Mouse (Mus musculus) lung, postnatal 14 days (tissue): ENCODE results near the gene Fpr-rs4.
"Not testable (repeated sequence)": the region's sequence is repeated elsewhere in the genome, so short reads cannot be mapped to it uniquely, and the experiment has no call there.

Experiments used
- DNase-seq: peaks from one replicate; pipeline ENCODE4 v3.0.0; 2021

Fpr-rs4 gene

GRCm38 (mm10) chr17:18021433-18021832 is at the start of gene Fpr-rs4:
Gene Fpr-rs4 (plus strand): TSS chr17:18021733.
- DNase-seq: no peak

- DNase-seq: no peak
Measured at GRCm38 (mm10) chr17:17973443-17973842, 48.1 kb upstream of the Fpr-rs4 start.

- not testable (repeated sequence) for DNase-seq
Measured at GRCm38 (mm10) chr17:17981232-17981631, 40.3 kb upstream of the Fpr-rs4 start.

- DNase-seq: no peak
Measured at GRCm38 (mm10) chr17:18004752-18005151, 16.8 kb upstream of the Fpr-rs4 start.

GRCm38 (mm10) chr17:18049124-18049523 is 27.6 kb downstream of the Fpr-rs4 start, which contains the start of gene Vmn2r124:
Gene Vmn2r124 (plus strand): TSS chr17:18049424.
- DNase-seq: no peak
